Mouse (Mus musculus): ENCODE results near the gene Reg4. TPM values are rescaled to one million over a fixed set of nuclear protein-coding genes. Genes with fewer than 3 reads are reported as not detected.

The Reg4 gene
- total and polyA plus RNA-seq, 3 experiments = not detected

DNA sequence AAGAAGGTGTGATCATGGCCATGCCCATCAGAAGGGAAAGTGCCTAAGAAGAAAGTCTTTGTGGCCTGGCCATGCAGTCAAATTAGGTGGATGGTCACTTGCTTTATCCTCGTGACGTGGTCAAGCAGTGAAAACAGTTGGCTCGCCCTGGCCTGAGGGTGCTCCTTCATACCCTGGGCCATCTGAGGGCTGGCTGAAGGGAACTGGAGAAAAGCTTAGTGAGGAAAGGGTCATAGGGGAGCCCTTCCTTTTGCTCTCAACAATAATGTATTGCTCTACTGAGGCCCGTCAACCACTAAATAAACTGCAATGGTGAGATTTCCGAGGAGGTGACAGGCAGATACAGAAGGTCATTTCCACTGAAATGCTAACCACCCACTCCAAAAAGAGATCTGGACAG, 15.3 kb downstream of the Reg4 start:
- no peak for DNase-seq

- DNase-seq = no peak
Measured at GRCm38 (mm10) chr3:98238150-98238549, 16.2 kb downstream of the Reg4 start.

DNA sequence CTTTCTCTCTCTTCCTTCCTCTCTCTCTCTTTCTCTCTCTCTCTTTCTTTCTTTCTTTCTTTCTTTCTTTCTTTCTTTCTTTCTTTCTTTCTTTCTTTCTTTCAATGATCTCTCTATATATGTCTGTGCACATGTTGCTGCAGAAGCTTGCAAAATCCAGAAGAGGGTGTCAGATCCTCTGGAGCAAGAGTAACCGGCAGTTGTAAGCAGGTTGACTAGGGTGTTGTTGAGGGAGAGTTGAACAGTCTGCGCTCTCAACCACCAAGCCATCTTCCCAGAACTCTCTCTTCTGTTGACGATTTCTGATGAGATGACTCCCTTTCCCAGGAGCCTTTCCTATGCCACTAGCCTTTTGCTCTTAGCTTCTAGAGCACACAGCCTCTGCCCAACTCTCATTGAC, 20.1 kb downstream of the Reg4 start:
- no peak for DNase-seq

- no peak for DNase-seq
Measured at GRCm38 (mm10) chr3:98242458-98243037, 20.6 kb downstream of the Reg4 start.

DNA sequence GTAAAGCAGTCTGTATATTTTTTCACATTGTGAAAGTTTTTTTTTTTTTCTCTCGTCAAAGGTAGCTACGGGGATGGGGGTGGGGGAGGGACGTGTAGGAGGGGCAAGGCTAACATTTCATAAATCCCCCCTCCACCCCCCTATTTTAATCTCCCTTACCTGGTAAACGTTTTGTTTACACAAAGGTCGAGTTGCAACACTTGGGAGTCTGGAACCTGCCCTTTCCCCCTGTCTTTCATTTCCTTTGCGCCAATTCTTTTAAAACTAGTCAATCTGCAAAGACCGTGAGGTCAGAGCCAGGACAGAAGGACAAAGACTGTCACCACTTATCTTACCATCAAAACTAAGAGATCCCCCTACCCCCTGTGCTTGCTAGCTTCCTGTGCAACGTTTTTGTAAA, 23.9 kb downstream of the Reg4 start:
- no peak for DNase-seq

DNA sequence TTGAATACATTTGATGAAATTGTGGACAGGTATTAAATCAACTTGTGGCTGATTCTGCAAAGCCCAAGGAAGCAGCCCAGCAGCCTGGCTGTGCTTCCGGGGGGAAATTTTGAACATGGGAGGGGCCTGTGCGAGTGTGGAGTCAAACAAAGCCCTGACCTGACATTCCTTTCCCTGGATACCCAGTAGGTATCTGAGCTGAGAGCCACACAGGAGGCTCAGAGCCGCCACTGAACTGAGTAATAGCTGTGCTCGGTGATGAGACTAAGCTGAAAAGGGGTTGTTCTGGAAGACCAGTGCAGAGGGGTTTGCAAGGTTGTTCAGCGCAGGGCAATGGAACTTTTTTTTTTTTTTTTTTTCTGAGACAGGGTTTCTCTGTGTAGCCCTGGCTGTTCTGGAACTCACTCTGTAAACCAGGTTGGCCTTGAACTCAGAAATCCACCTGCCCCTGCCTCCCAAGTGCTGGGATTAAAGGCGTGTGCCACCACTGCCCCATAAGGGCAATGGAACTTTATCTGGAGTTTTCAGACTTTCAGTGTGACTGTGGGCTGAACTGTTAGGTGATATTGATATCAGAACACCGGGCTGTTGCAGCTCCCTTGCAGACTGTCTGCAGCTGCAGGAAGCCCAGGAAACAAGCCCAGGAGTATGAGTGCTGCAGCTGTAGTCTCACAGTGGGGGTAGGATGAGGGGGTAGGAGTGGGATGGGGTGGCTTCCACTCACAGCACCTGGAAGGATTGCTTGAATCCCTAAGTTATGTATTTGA, 25.2 kb downstream of the Reg4 start:
- DNase-seq = no peak

DNA sequence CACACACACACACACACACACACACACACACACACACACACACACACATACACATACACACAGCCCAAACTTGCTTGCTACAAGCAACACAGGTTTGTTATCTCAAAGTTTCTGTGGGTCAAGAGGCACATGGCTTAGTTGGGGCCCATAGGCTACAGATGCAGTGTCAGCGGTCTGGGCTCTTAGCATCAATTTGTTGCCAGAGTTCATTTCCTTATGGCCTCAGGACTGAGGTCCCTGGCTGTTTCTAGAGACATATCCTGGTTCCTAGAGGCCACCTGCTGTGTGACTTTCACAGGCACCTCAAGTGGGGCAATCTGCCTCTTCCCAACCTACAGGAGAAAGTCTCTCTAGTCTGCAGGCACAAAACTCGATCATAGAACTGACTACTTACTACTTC, 27.4 kb downstream of the Reg4 start:
- DNase-seq = no peak

DNA sequence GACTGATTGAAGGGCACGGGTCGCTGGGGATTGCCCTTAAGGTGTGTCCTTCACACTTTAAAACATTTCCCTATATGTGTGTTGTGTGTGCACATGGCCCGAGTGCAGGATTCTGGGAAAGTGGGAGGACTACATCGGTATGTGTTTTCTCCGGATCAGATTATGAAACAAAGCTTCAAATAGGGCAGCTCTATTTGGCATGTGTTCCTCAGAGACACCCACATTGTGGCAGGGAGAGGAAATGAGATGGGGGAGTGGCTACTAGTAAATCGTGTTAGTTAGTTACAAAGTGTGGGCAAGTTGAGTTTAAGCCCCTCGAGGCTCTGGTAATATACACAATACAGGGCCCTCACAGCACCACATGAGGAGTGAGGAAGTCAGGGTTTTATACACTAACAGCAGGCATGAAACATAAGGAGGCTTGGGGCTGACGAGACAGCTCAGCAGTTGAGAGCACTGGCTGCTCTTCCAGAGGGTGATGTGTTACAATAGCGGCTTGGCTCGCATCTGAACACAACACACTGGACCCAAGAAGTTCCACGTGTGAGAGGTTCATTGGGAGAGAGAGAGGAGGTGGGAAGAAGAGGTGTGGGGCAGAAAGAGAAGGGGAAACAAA, 28.0 kb downstream of the Reg4 start:
- no peak for DNase-seq

DNA sequence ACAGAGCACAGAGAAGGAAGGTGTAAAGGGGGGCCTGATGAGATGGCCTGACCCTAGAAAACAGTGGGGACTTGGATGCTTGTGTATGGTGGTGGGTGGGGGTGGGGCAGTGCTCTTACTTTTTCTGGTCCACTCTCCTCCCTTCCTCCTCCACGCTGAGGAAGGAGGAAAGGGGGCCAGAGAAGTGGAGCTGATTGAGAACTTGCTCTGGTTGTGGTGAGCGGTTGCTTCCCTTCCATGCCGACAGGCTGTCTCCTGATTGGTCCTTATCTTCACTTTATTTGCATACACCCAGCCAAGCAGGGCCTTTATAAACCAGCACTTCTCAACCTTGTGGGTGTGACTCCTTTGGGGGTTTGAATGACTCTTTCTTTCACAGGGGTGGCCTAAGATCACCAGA, 32.1 kb downstream of the Reg4 start:
- no peak for DNase-seq

DNA sequence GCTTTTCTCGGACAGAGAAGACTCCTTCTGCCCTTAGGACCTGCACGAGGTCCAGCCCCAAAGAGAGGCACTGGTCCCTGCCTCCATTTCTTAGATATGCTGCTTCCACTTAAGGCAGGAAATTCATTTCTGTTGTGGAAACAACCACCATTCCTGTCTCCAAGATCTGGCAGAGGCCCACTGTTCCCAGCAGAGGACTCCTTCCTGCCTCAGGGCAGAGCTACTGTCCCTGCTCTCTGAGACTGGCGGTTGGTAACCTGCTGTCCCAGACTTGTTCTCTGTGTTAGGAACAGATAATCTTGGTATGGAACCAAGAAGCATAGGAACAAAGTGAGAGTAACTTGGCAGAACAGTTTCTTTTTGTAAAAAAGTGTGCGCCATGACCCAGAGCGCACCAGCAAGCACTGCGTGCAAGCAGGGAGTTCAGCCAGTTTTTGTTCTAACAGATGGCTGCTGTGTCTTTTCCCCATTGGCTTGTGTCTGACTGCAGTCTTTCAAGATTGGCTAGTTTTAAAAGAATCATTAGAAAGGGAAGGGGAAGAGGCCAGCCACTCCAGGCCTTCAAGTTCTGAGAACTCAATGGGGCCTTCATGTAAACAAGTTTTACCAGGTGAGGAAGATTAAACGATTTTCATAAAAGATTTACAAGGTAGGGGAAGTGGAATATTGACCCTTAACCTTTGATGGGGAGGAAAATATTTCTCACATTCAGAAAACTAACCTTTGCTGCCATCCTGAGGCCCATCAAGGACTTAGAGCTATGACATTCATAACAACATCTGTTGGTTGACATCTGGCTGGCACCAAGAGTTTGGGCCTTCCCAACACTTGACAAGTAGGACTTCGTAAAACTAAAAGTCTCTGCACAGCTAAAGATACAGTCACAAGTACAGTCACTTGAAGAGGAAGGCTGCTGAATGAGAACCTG, 33.0 kb downstream of the Reg4 start:
- no peak for DNase-seq

- no peak for DNase-seq
Measured at GRCm38 (mm10) chr3:98258723-98259122, 36.8 kb downstream of the Reg4 start.

DNA sequence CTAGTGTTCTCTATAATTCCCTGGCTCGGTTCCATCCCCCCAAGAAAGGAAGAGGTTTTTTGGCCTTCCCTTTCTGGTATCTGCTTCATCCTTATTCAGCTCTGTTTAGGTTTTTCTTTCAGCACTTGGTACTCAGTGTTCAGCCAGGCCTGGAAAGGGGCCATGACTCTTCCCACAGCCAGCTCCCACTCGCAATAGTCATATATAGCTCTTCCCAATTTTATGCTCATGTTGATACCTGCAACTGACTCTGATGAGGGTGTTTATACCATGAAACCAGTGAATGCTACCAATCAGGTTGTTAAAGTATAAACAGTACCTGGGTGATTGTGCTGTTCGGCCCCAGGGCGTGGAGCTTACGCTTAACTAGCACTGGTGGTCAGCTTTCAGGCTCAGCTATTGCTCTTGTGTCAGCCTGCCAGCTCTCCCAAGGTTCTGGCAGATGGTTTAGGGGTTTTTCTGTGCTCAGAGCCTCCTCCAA, 37.4 kb downstream of the Reg4 start:
- no peak for DNase-seq

GRCm38 (mm10) chr3:98260534-98260933, 38.6 kb downstream of the Reg4 start:
- DNase-seq = no peak

DNA sequence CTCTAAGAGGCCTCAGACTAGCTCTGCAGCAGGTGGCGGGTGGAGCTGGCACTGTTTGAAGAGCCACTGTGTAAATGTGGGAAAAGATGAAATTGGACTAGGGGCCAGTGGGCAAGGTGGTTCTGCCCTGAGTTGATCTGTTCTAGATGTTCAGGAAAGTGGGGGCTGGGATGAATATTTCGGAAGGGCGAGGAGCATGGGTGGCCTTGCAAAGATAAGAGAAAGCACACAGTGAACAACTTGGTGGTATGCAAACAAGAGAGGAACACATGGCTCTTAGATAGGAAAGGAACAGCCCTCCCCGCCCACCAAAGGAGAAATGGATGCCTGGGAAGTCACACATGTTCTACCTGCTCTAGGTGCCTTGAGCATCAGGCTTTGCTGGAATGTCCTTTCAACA, 39.5 kb downstream of the Reg4 start:
- no peak for DNase-seq

GRCm38 (mm10) chr3:98262133-98262532, 40.2 kb downstream of the Reg4 start:
- no peak for DNase-seq

- peak; percentile 58 for DNase-seq
Measured at GRCm38 (mm10) chr3:98267249-98267651, 45.3 kb downstream of the Reg4 start.

DNA sequence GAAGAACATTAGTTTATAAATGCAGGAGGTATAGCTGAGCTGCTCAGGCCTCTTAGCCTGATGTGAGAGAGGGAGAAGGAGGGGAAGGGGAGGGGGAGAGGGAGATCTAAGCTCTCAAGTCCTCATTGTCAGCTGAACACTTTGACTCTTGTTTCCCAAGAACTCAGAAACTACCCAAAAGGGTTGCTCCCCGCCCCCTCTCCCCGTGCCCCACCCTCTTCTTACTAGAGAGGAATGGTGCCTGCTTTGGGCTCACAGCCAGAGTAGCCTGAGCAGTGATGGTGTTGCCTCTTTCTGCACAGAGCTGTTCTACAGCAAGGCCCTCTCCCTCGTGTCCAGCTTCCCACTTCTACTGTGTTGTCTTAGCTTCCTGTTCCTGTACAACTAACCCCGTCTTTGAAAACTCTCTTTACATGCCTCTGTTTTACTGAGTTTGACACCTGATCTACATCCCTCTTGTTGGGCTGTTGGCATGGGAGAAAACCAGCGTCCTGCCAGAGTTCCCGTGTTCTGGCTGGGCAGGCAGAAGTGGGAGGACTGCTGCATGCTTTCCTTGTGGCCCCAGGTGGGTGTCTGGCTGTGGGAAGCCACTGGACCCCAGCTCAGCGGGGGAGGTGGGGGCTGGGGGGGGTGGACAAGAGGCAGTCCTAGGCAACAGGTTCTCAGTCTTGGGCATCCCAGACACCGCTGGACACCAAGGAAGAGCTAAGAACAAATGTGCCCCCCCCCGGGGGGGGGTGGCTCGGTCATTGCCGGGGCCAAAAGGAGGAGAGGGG, 51.9 kb downstream of the Reg4 start:
- no peak for DNase-seq

DNA sequence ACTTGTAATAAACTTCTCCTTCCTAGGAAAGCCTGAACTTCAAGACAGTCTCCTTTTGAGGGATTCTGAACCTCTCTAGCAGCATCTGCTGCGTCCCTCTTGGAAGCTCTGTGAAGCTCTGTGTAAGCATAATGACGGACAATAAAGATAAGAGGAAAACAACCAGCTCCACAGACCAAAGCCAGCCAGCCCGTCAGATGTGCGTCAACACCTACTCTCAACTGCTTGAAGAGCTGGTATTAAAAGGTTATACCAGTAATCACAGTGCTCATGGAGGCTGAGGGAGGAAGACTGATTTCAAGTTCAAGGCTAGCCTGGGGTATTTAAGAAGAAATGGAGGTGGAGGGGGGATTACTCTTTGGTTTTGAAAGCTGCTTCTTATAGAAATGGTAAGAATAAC, 57.7 kb downstream of the Reg4 start:
- DNase-seq = no peak

DNA sequence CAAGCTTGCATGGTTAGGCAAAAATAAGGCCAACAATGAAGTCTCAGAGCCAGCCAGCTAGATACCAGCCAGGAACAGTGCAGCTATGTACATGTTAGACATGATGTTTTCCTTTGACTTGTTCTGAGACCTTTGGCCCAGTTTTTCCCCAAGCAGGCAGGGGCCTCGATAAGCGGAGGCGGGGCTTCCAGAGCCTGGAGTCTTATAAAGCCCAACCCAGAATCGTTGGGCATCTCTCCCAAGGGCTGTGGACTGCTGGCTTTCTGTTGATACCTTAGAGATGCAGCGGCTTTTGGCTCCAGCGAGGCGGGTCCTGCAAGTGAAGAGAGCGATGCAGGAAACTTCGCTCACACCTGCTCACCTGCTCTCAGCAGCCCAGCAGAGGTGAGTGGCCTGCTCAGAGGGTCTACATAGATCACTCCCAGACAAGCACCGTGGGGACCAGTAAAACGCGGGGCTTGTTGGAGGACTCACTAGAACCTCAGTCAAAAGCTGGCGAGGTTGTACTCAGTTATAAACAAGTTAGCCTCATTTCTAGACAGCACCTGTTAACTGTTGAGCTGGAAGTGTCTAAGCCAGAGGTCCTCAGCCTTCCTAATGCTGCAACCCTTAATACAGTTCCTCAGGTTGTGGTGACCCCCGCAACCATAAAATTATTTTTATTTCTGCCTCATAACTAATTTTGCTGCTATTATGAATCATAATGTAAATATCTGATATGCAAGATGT, 58.4 kb downstream of the Reg4 start, which contains the start of gene Hmgcs2:
Gene Hmgcs2, plus strand, starts transcription at position 232 of the 729 bp plus-strand sequence.
- DNase-seq = peak; percentile 32

- peak; percentile 54 for DNase-seq
Measured at GRCm38 (mm10) chr3:98280933-98281678, 59.1 kb downstream of the Reg4 start.
